Mouse (Mus musculus) cortical plate, adult 2 months (tissue): ENCODE results near the gene Wdr46.
A peak's percentile ranks its signal among the peaks of the same experiment; 100 is the strongest.

ENCODE experiments used
- CTCF ChIP-seq: fragments of 200-500 bp; IDR thresholded peaks from 2 replicates; pipeline ENCODE4 v1.5.1; 2011; ENCODE audit warnings: mild to moderate bottlenecking, control low read depth, low read length; ENCODE audit not compliant: insufficient read depth; ENCODE audit errors: extremely low read depth
- POLR2A ChIP-seq: fragments of 200-500 bp; IDR thresholded peaks from 2 replicates; pipeline ENCODE4 v1.6.1; 2011; ENCODE audit warnings: mild to moderate bottlenecking, low read length, control low read depth; ENCODE audit not compliant: insufficient read depth; ENCODE audit errors: extremely low read depth

- TF ChIP-seq POLR2A (peak; percentile 80), CTCF (no peak)
These were observed 31.2 kb upstream of the Wdr46 start, which contains the start of gene Daxx for GRCm38 (mm10) chr17:33909077-33909868.
